Mouse (Mus musculus) liver, postnatal 0 days (tissue): ENCODE measurements around the gene Slc4a4.

Experiments
- CTCF ChIP-seq: sonication (generic); IDR thresholded peaks from 2 replicates; pipeline ENCODE4 v1.5.1; 2016; ENCODE audit warnings: antibody characterized with exemption, low read depth
- EP300 ChIP-seq: IDR thresholded peaks from 2 replicates; pipeline ENCODE4 v1.6.1; 2016; ENCODE audit warnings: antibody characterized with exemption, low read depth, mild to moderate bottlenecking

DNA sequence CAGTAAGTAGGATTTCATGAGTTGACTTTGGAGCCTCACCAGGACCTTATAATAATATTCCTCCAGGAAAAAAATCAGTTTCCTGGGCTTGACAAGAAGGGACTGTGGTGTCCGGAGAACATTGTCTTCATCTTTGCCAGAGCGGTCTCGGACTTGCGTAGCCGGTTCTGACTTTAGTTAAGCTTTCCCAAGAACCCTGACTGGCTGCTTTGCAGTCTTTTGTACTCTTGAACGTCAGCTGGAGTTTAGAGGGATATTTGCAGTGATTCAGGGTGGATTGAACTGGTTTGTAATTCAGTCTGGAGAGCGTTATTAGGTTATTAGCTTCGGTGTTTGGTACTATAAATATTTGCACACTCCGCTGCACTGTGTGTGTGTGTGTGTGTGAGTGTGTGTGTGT, 31.9 kb downstream of the Slc4a4 start:
- TF ChIP-seq CTCF (no peak), EP300 (no peak)
